Mouse (Mus musculus) 3T3-L1 (cell line): ENCODE measurements around the gene Smarcd2.

Experiments used
- DNase-seq: peaks from one replicate; pipeline ENCODE4 v3.0.0-alpha.2; 2015; ENCODE audit warnings: low read depth, low spot score

The Smarcd2 gene

GRCm38 (mm10) chr11:106276454-106276853 is 3.7 kb upstream of the Smarcd2 start, which contains the start of gene Tcam1:
TSS of gene Tcam1 (plus strand) at chr11:106276672.
- DNase-seq: no peak

GRCm38 (mm10) chr11:106274971-106275411 is 2.2 kb upstream of the Smarcd2 start:
- peak; percentile 26 for DNase-seq

GRCm38 (mm10) chr11:106274374-106274773 is 1.6 kb upstream of the Smarcd2 start:
- DNase-seq: no peak

GRCm38 (mm10) chr11:106273811-106274210 is 1.0 kb upstream of the Smarcd2 start:
- no peak for DNase-seq

GRCm38 (mm10) chr11:106273311-106273684 is 526 bp upstream of the Smarcd2 start:
- no peak for DNase-seq

- peak; percentile 45 for DNase-seq
Measured at GRCm38 (mm10) chr11:106271794-106272643, 753 bp downstream of the Smarcd2 start.

- peak; percentile 19 for DNase-seq
Measured at GRCm38 (mm10) chr11:106271131-106271793, 1.5 kb downstream of the Smarcd2 start.

GRCm38 (mm10) chr11:106269060-106269431 is 3.7 kb downstream of the Smarcd2 start:
- DNase-seq: peak; percentile 56

- DNase-seq: peak; percentile 77
Measured at GRCm38 (mm10) chr11:106268326-106269059, 4.3 kb downstream of the Smarcd2 start.

GRCm38 (mm10) chr11:106267871-106268270 is 4.9 kb downstream of the Smarcd2 start:
- DNase-seq: no peak

- DNase-seq: no peak
Measured at GRCm38 (mm10) chr11:106267311-106267852, 5.4 kb downstream of the Smarcd2 start.

- DNase-seq: no peak
Measured at GRCm38 (mm10) chr11:106266431-106266830, 6.3 kb downstream of the Smarcd2 start.

- DNase-seq: no peak
Measured at GRCm38 (mm10) chr11:106265570-106265969, 7.2 kb downstream of the Smarcd2 start.

- no peak for DNase-seq
Measured at GRCm38 (mm10) chr11:106264988-106265387, 7.8 kb downstream of the Smarcd2 start.

GRCm38 (mm10) chr11:106263963-106264362 is 8.8 kb downstream of the Smarcd2 start:
- no peak for DNase-seq

GRCm38 (mm10) chr11:106260826-106261450 is 11.8 kb downstream of the Smarcd2 start:
- no peak for DNase-seq

- no peak for DNase-seq
Measured at GRCm38 (mm10) chr11:106256775-106257174, 16.0 kb downstream of the Smarcd2 start.

- peak; percentile 97 for DNase-seq
Measured at GRCm38 (mm10) chr11:106255685-106256451, 16.9 kb downstream of the Smarcd2 start, which contains the start of the genes Ftsj3 and Psmc5. TSS of gene Ftsj3 (minus strand) at chr11:106256079. TSS of gene Psmc5 (plus strand) at chr11:106256154.

GRCm38 (mm10) chr11:106255174-106255573 is 17.6 kb downstream of the Smarcd2 start:
- peak; percentile 74 for DNase-seq

GRCm38 (mm10) chr11:106254767-106255166 is 18.0 kb downstream of the Smarcd2 start:
- DNase-seq: no peak
